Mouse (Mus musculus): Measurements from ENCODE around the gene Parvg.

Gene Parvg

GRCm38 (mm10) chr15:84303264-84303663 lies 20.6 kb upstream of the Parvg start:
- no peak for DNase-seq (ENCODE audit: low read depth, low spot score)

DNA sequence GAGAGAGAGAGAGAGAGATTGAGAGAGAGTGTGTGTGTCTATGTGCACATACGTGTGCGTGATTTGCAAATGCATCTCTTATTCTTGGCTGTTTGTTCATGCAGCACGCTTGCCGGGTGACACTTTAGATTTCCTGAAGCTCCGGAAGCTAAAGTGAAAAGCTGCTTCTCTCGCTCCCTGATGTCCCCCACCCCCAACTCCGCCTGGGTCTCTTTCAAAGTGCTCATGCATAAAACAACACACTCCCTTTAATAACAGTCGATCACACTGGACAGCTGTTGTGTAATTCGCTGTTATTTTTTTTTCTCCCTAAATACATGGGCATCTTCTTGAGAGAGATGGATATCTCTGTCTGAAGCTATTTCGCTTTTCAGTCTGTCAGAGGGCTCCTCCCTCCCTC lies 18.5 kb upstream of the Parvg start:
- no peak for DNase-seq (ENCODE audit: low read depth, low spot score)

GRCm38 (mm10) chr15:84310271-84310670 lies 13.6 kb upstream of the Parvg start:
- DNase-seq (ENCODE audit: low read depth, low spot score), result no peak

GRCm38 (mm10) chr15:84311295-84312085 lies 12.3 kb upstream of the Parvg start:
- DNase-seq (ENCODE audit: low read depth, low spot score), result no peak

GRCm38 (mm10) chr15:84312878-84313565 lies 10.8 kb upstream of the Parvg start:
- DNase-seq (ENCODE audit: low read depth, low spot score), result no peak

DNA sequence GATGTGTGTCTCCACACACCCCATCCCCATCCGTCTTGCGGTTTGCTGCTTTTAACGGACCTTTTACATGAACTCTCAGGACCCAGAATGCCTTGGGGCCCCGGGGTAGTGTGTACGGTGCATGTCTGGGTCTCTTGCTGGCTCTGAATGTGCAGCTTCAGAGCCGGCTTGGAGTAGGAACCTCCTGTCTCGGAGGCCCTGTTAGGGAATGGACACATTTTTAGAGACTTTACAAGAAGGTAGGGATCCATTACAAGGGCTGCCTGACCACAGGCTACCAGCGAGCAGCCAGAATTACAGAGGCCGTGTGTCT lies 10.3 kb upstream of the Parvg start:
- no peak for DNase-seq (ENCODE audit: low read depth, low spot score)

GRCm38 (mm10) chr15:84314420-84315080 lies 9.3 kb upstream of the Parvg start:
- DNase-seq (ENCODE audit: low read depth, low spot score), result no peak

- DNase-seq (ENCODE audit: low read depth, low spot score), result no peak
Measured at GRCm38 (mm10) chr15:84315276-84316046, 8.4 kb upstream of the Parvg start.

GRCm38 (mm10) chr15:84319393-84319792 lies 4.4 kb upstream of the Parvg start:
- no peak for DNase-seq (ENCODE audit: low read depth, low spot score)

DNA sequence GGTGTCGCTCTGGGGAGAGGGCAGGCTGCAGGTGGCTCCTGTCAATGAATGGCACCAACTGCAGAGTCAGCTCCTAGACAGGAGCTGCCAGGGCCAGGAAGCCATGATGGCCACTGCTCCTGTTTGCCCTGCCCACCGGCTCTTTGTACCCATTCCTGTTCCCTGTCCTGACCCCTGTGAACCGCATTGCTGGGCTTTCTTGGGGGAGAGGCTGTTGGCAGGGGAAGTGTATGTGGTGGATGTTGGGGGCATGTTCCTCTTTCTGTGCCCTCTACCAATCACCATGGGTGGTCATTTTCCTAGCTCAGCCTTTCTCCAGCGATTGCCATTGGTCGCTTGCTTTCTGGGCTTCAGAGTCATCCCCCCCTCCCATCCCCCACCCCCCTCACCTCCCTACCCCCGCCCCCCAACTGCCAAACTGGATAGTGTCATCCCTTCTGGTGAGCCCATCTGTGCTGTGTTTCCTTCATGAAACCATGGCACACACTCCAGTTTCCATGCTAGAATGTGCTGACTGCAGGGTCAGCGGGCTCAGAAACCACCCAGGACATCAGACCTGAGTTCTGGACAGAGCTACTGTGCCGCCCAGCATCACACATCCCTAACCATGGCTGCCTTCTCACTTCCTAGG lies 2.2 kb upstream of the Parvg start:
- DNase-seq (ENCODE audit: low read depth, low spot score), result no peak

GRCm38 (mm10) chr15:84324870-84325553 lies 1.2 kb downstream of the Parvg start:
- no peak for DNase-seq (ENCODE audit: low read depth, low spot score)

GRCm38 (mm10) chr15:84325736-84326135 lies 1.9 kb downstream of the Parvg start:
- no peak for DNase-seq (ENCODE audit: low read depth, low spot score)

DNA sequence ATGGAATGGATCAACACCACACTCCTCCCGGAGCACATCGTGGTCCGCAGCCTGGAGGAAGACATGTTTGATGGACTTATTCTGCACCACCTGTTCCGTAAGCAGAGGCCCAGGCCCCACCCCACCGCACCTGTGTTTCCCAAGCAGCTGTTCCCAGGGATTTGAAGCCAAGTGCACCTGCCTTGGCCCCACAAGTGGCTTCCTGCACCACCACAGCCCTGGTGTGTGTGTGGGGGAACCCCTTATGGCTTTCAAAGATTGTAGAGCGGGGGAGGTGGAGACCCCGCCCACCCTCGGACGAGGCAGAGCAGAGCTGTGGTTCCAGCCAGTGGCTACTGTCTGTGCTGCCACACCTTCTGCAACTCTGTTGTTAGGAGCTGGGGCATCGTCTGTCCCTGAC lies 5.0 kb downstream of the Parvg start:
- no peak for DNase-seq (ENCODE audit: low read depth, low spot score)

- no peak for DNase-seq (ENCODE audit: low read depth, low spot score)
Measured at GRCm38 (mm10) chr15:84329940-84330339, 6.1 kb downstream of the Parvg start.

GRCm38 (mm10) chr15:84331066-84331612 lies 7.3 kb downstream of the Parvg start:
- no peak for DNase-seq (ENCODE audit: low read depth, low spot score)

DNA sequence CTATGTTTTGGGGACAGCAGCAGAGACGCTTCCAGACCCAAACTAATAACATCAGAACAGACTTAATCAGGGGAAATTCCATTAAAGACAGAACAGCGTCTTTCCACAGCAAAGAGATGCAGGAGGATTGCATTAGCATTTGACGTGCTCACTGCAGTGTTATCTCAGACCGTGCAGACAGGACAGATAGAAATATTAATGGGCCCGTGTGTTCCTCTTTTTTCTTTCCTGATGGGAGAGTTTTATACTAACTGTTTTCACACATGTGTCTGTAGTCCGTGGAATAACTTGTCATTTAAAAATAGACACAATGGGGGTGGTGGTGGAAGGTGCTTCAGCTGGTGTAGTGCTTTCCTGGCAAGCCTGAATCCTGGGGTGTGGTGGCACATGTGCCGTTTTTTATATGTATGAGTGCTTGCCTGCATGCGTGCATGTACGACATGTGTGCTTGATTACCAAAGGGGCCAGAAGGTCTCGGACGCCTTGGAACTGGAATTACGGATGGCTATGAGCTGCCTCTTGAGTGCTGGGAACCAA lies 12.5 kb downstream of the Parvg start:
- DNase-seq (ENCODE audit: low read depth, low spot score), result no peak

DNA sequence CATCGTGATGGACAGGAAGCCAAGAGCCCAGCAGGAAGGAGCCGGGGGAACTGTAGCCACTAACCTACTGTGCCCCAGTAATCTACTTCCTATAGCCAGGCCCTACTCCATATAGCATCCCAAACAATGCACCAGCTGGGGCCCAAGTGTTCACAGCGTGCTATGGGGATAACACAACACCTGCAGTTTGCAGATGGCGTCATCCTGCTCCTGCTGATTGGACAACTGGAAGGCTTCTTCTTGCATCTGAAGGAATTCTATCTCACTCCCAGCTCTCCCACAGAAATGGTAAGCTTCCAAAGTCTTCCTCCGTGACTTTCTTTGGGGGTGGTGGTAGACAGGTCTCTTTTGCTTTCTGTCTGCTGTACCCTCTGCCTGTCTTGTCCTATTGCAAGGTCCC lies 13.8 kb downstream of the Parvg start:
- no peak for DNase-seq (ENCODE audit: low read depth, low spot score)

DNA sequence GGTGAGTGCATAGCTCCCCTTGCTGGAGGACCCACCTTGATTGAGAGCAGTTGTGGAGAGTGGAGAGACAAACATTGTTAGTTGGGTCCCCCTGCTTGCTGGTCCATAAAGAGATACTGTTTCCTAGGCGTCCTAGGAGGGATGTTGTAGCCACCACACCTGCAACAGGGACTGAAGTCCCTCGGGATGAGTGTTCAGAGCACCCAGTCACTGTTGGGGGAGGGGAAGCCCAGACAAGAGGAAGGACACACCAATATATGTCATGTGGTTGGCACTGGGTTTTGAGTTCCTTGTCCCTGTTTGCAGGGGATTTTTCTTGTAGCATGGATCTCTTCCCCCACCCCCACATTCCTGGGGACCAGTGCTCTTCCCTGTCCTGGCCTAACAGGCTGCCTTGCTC lies 17.1 kb downstream of the Parvg start:
- DNase-seq (ENCODE audit: low read depth, low spot score), result no peak

DNA sequence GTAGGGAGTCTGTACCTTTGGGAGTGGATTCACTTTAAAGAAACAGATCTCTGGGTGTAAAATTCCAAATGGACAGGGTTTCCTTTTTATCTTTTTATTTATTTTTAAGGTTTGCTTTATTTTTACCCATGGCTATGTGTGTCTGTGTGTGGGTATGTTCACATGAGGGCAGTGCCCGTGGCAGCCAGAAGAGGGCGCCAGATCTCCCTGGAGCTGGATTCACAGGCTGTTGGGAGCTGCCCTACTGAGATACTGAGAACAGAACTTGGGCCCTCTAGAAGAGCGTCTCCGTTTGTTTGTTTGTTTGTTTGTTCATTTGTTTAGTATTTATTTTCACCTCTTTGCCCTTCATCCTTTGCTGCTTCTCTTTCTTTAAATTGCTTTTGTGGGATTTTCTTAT lies 24.9 kb downstream of the Parvg start:
- DNase-seq (ENCODE audit: low read depth, low spot score), result no peak

- no peak for DNase-seq (ENCODE audit: low read depth, low spot score)
Measured at GRCm38 (mm10) chr15:84349915-84350738, 26.3 kb downstream of the Parvg start.

Data from brain, embryonic 18.5 days (tissue).